Mouse (Mus musculus) stomach, postnatal 0 days (tissue): ENCODE measurements around the gene Ap3s2.

ENCODE experiments used
- CTCF ChIP-seq: IDR thresholded peaks from 2 replicates; pipeline ENCODE4 v1.5.1; 2016; ENCODE audit warnings: antibody characterized with exemption, low read depth, mild to moderate bottlenecking, moderate library complexity
- EP300 ChIP-seq: optimal IDR thresholded peaks from 2 replicates; pipeline ENCODE3; 2016; ENCODE audit warnings: antibody characterized with exemption

GRCm38 (mm10) chr7:79880998-79881397 is 39.5 kb downstream of the Ap3s2 start:
- TF ChIP-seq CTCF (no peak), EP300 (no peak)
